In the genomic region with DNA sequence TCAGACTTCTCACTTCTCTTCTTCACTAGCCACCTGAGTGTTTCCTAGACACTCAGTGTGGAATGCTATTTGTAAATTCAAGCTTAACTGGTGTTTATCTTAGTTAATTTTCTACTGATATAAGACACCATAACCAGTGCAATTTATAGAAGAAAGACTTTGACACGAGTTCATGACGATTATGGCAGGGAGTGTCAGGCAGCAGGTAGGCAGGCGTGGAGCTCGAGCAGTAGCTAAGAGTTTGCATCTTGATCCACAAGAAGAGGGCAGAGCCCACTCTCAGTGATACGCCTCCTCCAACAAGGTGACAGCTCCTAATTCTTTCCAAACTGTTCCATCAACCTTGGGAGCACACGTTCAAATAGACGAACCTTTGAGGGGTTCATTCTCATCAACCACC, we compare ENCODE assay signal across 19 mouse cellular contexts.
"Had no signal": no experiment of that assay in that cellular context is flagged by ENCODE, and none has a peak within 500 bp of the region (broad histone marks: within the 10 kb centered on the region; RNA-seq: fewer than 3 reads in every experiment).

No protein-coding gene starts in this region.

- H3K4me3 ChIP-seq: kidney, embryonic 15.5 days; left cerebral cortex, adult 2 months; liver, embryonic 13.5 days; midbrain, embryonic 12.5 days; midbrain, embryonic 15.5 days; neural tube, embryonic 12.5 days; neural tube, embryonic 15.5 days; stomach, embryonic 15.5 days had no signal

- H3K4me1 ChIP-seq: liver, embryonic 13.5 days; midbrain, embryonic 12.5 days; midbrain, embryonic 15.5 days; stomach, embryonic 15.5 days had no signal

- DNase-seq: kidney, adult 8-10 months; kidney, postnatal 36 days; layer of hippocampus, postnatal 36 days; liver, embryonic 13.5 days; lung, adult 2 months; lung, postnatal 14 days; right cerebral cortex, adult 18-20 months; right cerebral cortex, postnatal 14 days; right cerebral cortex, postnatal 4 days; spleen, adult 18-20 months; thymus, postnatal 25 days had no signal

- H3K36me3 ChIP-seq: liver, embryonic 13.5 days; midbrain, embryonic 12.5 days; midbrain, embryonic 15.5 days; neural tube, embryonic 12.5 days; neural tube, embryonic 15.5 days; stomach, embryonic 15.5 days had no signal

- H3K27ac ChIP-seq: kidney, embryonic 15.5 days; left cerebral cortex, adult 2 months; liver, embryonic 13.5 days; macrophage; midbrain, embryonic 12.5 days; midbrain, embryonic 15.5 days; neural tube, embryonic 12.5 days; neural tube, embryonic 15.5 days; stomach, embryonic 15.5 days had no signal

- H3K4me2 ChIP-seq: kidney, embryonic 15.5 days; liver, embryonic 13.5 days; midbrain, embryonic 12.5 days; midbrain, embryonic 15.5 days; neural tube, embryonic 12.5 days; neural tube, embryonic 15.5 days; stomach, embryonic 15.5 days had no signal

- ATAC-seq: midbrain, embryonic 15.5 days had no signal

- H3K9ac ChIP-seq: kidney, embryonic 15.5 days; liver, embryonic 13.5 days; midbrain, embryonic 12.5 days; midbrain, embryonic 15.5 days; neural tube, embryonic 12.5 days; neural tube, embryonic 15.5 days; stomach, embryonic 15.5 days had no signal

- H3K27me3 ChIP-seq: kidney, embryonic 15.5 days; liver, embryonic 13.5 days; midbrain, embryonic 12.5 days; midbrain, embryonic 15.5 days; neural tube, embryonic 12.5 days; neural tube, embryonic 15.5 days; stomach, embryonic 15.5 days had no signal

- H3K9me3 ChIP-seq: kidney, embryonic 15.5 days; liver, embryonic 13.5 days; midbrain, embryonic 12.5 days; midbrain, embryonic 15.5 days; neural tube, embryonic 12.5 days; neural tube, embryonic 15.5 days; stomach, embryonic 15.5 days had no signal
